Mouse (Mus musculus): Measurements from ENCODE around the gene Spock1.

DNA sequence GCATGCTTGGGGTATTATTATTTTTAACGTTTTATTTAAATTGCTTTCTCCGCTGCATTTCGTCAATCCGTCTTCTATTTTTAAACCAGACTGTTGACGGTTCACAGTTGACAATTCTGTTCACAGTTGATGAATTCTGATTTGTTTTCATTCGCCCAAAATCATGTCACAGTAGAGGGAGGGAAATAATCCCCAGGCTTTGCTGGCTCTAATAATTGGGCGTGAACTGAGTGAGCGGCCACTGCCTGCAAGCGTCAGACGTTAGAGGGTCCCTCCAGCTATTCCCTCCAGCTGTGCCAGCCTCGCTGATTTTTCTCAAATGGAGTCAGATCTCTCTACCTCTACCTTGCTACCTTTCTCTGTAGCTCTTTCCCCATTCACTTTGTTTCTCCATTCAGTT, 388.3 kb downstream of the Spock1 start:
- TF ChIP-seq CTCF (IDR thresholded peaks at IDR 0.05; ENCODE audit: low read depth) (no peak), EP300 (optimal IDR thresholded peaks at IDR 0.05) (no peak)

Data from stomach, postnatal 0 days (tissue).